Mouse (Mus musculus) myocyte (in vitro differentiated cells): ENCODE measurements around the gene Lrrc15. TPM values are rescaled to one million over a fixed set of nuclear protein-coding genes. Genes with fewer than 3 reads are reported as not detected.

Experiments
- H3K27me3 ChIP-seq: one replicate; pipeline ENCODE4 v1.6.1; 2011; ENCODE audit not compliant: control insufficient read depth, insufficient read depth, insufficient read length
- H3K36me3 ChIP-seq: one replicate; pipeline ENCODE4 v1.6.1; 2011; ENCODE audit not compliant: control insufficient read depth, insufficient read depth
- H3K4me2 ChIP-seq: one replicate; pipeline ENCODE4 v1.6.1; 2011; ENCODE audit warnings: low read depth, control low read depth
- H3K4me3 ChIP-seq: one replicate; pipeline ENCODE4 v1.5.1; 2011; ENCODE audit warnings: mild to moderate bottlenecking, control low read depth, moderate library complexity
- H3K79me2 ChIP-seq: one replicate; pipeline ENCODE4 v1.6.1; 2011; ENCODE audit not compliant: control insufficient read depth, insufficient read depth
- H3ac ChIP-seq: one replicate; pipeline ENCODE4 v1.6.1; 2011; ENCODE audit not compliant: control insufficient read depth, insufficient read length
- CEBPB ChIP-seq: IDR thresholded peaks from 2 replicates; pipeline ENCODE4 v1.6.1; 2011; ENCODE audit warnings: mild to moderate bottlenecking, moderate library complexity; ENCODE audit not compliant: poor library complexity, insufficient read depth, severe bottlenecking
- E2F4 ChIP-seq: IDR thresholded peaks from one replicate; pipeline ENCODE4 v1.6.1; 2011; ENCODE audit warnings: mild to moderate bottlenecking, control low read depth, moderate library complexity; ENCODE audit not compliant: insufficient read depth
- MAX ChIP-seq: IDR thresholded peaks from one replicate; pipeline ENCODE4 v1.6.1; 2011; ENCODE audit warnings: low read depth, mild to moderate bottlenecking, control low read depth
- MYOD1 ChIP-seq, 3 experiments: IDR thresholded peaks; one replicate each; pipeline ENCODE4 v1.6.1; 2011; ENCODE audit warnings: control low read depth in 2 of 3, low read depth in 2 of 3, mild to moderate bottlenecking in 2 of 3, moderate library complexity in 1 of 3; ENCODE audit not compliant: insufficient read length in 2 of 3, control insufficient read depth in 1 of 3
- MYOG ChIP-seq, 3 experiments: IDR thresholded peaks; one replicate each; pipeline ENCODE4 v1.6.1; 2011; ENCODE audit warnings: control low read depth in 2 of 3, low read depth in 2 of 3, mild to moderate bottlenecking in 2 of 3; ENCODE audit not compliant: insufficient read length in 2 of 3, control insufficient read depth in 1 of 3, insufficient read depth in 1 of 3
- POLR2A ChIP-seq: IDR thresholded peaks from one replicate; pipeline ENCODE4 v1.6.1; 2011; ENCODE audit warnings: low read depth, mild to moderate bottlenecking, control low read depth, moderate library complexity; ENCODE audit not compliant: insufficient read length
- POLR2AphosphoS2 ChIP-seq: IDR thresholded peaks from one replicate; pipeline ENCODE4 v1.6.1; 2011; ENCODE audit warnings: low read depth, control low read depth; ENCODE audit not compliant: insufficient read length
- REST ChIP-seq: IDR thresholded peaks from one replicate; pipeline ENCODE4 v1.6.1; 2011; ENCODE audit warnings: mild to moderate bottlenecking, control low read depth, moderate library complexity; ENCODE audit not compliant: insufficient read depth, insufficient read length
- SRF ChIP-seq: IDR thresholded peaks from one replicate; pipeline ENCODE4 v1.6.1; 2011; ENCODE audit warnings: low read depth; ENCODE audit not compliant: control insufficient read depth, insufficient read length
- TCF12 ChIP-seq: IDR thresholded peaks from one replicate; pipeline ENCODE4 v1.6.1; 2011; ENCODE audit warnings: mild to moderate bottlenecking, control low read depth; ENCODE audit not compliant: poor library complexity, insufficient read depth, severe bottlenecking
- TCF3 ChIP-seq: IDR thresholded peaks from one replicate; pipeline ENCODE4 v1.6.1; 2011; ENCODE audit warnings: low read depth, control low read depth; ENCODE audit not compliant: insufficient read length
- USF1 ChIP-seq: IDR thresholded peaks from one replicate; pipeline ENCODE4 v1.6.1; 2011; ENCODE audit warnings: low read depth, mild to moderate bottlenecking, control low read depth, moderate library complexity
- polyA plus RNA-seq: library from polyadenylated mRNA; unstranded; fragments of >200 nt; fragmentation: generic; extraction: Trizol; gene quantifications from one replicate; pipeline ENCODE4 v1.2.1, GENCODE M21; 2012; ENCODE audit warnings: missing spikeins

The Lrrc15 gene
- polyA plus RNA-seq, 1 experiment, result 0.04 TPM

DNA sequence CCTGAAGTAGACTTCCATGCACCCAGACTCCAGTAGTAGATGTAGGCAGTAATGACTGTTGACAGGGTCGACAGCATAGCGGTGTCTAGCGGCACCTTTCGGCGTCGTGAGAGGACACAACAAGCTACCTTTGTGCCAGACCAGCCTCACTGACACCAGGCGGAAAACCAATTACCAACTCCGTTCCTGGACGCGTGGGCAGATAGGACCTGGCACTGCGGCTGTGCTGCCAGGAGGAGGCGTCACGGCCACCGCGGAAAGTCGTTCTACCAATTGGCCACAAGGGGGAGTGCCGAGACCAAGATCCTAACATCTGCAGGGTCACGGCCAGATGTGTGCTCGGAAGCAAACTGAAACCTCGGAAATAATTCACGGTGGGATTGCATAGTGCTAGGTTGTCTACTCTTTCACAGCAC, 31.0 kb downstream of the Lrrc15 start:
- peak overlapping the region; percentile 77 for H3K4me2 ChIP-seq
- H3ac ChIP-seq, result no peak overlapping the region
- peak overlapping the region; percentile 7 for H3K4me3 ChIP-seq
- H3K27me3 ChIP-seq, result peaks cover 4% of the 10 kb centered on the region
- TF ChIP-seq MYOG (IDR thresholded peaks at IDR 0.05; ENCODE audit: control insufficient read depth in 1 of 3, insufficient read depth in 1 of 3, insufficient read length in 2 of 3, low read depth in 2 of 3) (peak in 1 of 3 experiments; percentile 8), CEBPB (no peak), TCF12 (no peak)
- H3K79me2 ChIP-seq, result no peaks in the 10 kb centered on the region
- H3K36me3 ChIP-seq, result no peaks in the 10 kb centered on the region

- TF ChIP-seq CEBPB, result no peak
- no peak for TF ChIP-seq MYOD1 (IDR thresholded peaks at IDR 0.05; ENCODE audit: control insufficient read depth in 1 of 3, insufficient read length in 2 of 3, low read depth in 2 of 3)
- TF ChIP-seq MYOG (IDR thresholded peaks at IDR 0.05; ENCODE audit: control insufficient read depth in 1 of 3, insufficient read depth in 1 of 3, insufficient read length in 2 of 3, low read depth in 2 of 3), result no peak
- TF ChIP-seq USF1, result no peak
- TF ChIP-seq REST, result no peak
- TF ChIP-seq TCF12, result no peak
- no peak for TF ChIP-seq POLR2AphosphoS2
- TF ChIP-seq TCF3, result no peak
- TF ChIP-seq SRF, result no peak
- TF ChIP-seq POLR2A, result no peak
- no peak for TF ChIP-seq E2F4
- no peak for TF ChIP-seq MAX
- Histone ChIP-seq H3K4me2 (no peak overlapping the region), H3K79me2 (no peaks in the 10 kb centered on the region), H3K4me3 (no peak overlapping the region), H3K27me3 (peaks cover 4% of the 10 kb centered on the region), H3ac (no peak overlapping the region), H3K36me3 (no peaks in the 10 kb centered on the region)
These were observed 38.9 kb downstream of the Lrrc15 start for GRCm38 (mm10) chr16:30244037-30244700.

GRCm38 (mm10) chr16:30241623-30242022, 41.4 kb downstream of the Lrrc15 start:
- H3K27me3 ChIP-seq, result peaks cover 4% of the 10 kb centered on the region
- no peak overlapping the region for H3K4me2 ChIP-seq
- H3K36me3 ChIP-seq, result no peaks in the 10 kb centered on the region
- no peak overlapping the region for H3K4me3 ChIP-seq
- no peak overlapping the region for H3ac ChIP-seq
- no peaks in the 10 kb centered on the region for H3K79me2 ChIP-seq
- TF ChIP-seq MYOD1 (IDR thresholded peaks at IDR 0.05; ENCODE audit: control insufficient read depth in 1 of 3, insufficient read length in 2 of 3, low read depth in 2 of 3) (no peak), USF1 (no peak), E2F4 (no peak), POLR2A (no peak), MAX (no peak), REST (no peak)

GRCm38 (mm10) chr16:30238791-30239190, 44.3 kb downstream of the Lrrc15 start:
- Histone ChIP-seq H3K4me2 (no peak overlapping the region), H3K36me3 (no peaks in the 10 kb centered on the region), H3ac (no peak overlapping the region), H3K79me2 (no peaks in the 10 kb centered on the region), H3K27me3 (peaks cover 4% of the 10 kb centered on the region), H3K4me3 (no peak overlapping the region)
- TF ChIP-seq USF1, result no peak
- no peak for TF ChIP-seq MAX
- TF ChIP-seq TCF12, result no peak
- TF ChIP-seq REST, result no peak
- TF ChIP-seq CEBPB, result no peak

DNA sequence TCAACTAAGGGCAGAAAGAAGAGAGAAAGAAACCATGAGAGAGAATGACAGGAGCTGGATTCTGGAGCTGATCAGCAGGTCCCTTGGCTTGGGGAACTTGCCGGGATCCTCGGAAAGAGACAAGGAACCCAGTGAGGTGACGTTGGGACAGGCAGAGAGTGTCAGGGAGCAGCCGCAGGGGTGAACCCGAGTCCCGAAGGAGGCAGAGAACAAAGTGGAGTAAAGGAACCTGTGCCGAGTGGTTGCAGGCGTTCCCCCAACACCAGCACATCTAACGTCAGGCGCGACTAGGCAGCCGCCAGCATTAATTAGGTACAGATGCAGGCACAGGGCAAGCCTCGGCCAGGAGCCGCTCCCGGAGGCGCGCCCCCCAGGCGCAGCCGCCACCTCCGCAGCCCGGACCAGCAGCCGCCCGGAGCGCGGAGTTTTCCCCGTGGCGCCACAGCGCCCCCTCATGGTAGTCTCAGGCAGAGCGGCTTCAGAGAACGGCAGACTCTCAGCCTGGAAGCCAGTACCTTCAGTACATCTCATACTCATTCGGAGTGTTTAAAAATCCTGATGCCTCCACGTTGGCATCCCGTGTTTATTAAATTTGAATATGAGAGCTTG, 46.9 kb downstream of the Lrrc15 start:
- TF ChIP-seq CEBPB (no peak), USF1 (no peak), E2F4 (no peak), TCF12 (no peak), MYOG (IDR thresholded peaks at IDR 0.05; ENCODE audit: control insufficient read depth in 1 of 3, insufficient read depth in 1 of 3, insufficient read length in 2 of 3, low read depth in 2 of 3) (peak in 1 of 3 experiments; percentile 28), MYOD1 (IDR thresholded peaks at IDR 0.05; ENCODE audit: control insufficient read depth in 1 of 3, insufficient read length in 2 of 3, low read depth in 2 of 3) (peak in 2 of 3 experiments; percentile 24 to 34)
- Histone ChIP-seq H3ac (no peak overlapping the region), H3K36me3 (no peaks in the 10 kb centered on the region), H3K4me3 (peak overlapping the region; percentile 17), H3K4me2 (peak overlapping the region; percentile 81), H3K27me3 (no peaks in the 10 kb centered on the region), H3K79me2 (no peaks in the 10 kb centered on the region)
